Mouse (Mus musculus): ENCODE results near the gene Inmt. TPM values are rescaled to one million over a fixed set of nuclear protein-coding genes. Genes with fewer than 3 reads are reported as not detected.

Inmt gene
- 3.3 TPM for polyA plus RNA-seq (2014; fragmentation: Illumina TruSeq; extraction: RNeasy Lipid Tissue Mini Kit (QIAGEN cat#74804); ENCODE audit: low read depth, low replicate concordance)

DNA sequence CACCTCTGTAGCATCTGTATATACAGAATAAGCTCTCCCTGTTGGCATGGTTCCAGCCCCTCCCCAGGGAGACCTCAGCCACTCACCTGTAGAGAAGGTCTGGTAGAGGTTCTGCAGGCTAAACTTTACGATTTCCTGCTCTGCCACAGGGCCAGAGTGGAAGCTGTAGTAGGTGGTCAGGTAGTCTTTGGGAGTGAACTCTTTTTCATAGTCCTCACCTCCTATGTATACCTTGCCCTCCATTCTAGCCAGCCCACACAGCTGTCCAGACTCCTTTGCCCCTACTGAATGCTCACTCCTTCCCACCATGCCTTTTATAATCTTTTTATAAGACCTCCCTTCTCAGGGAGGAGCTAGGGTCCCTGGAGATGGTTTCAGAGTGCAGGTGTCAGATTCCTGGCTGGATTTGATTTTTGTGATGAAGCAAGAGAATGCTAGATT lies at the start of gene Inmt:
Gene Inmt, minus strand, starts transcription at position 303 of the 441 bp plus-strand sequence.

DNA sequence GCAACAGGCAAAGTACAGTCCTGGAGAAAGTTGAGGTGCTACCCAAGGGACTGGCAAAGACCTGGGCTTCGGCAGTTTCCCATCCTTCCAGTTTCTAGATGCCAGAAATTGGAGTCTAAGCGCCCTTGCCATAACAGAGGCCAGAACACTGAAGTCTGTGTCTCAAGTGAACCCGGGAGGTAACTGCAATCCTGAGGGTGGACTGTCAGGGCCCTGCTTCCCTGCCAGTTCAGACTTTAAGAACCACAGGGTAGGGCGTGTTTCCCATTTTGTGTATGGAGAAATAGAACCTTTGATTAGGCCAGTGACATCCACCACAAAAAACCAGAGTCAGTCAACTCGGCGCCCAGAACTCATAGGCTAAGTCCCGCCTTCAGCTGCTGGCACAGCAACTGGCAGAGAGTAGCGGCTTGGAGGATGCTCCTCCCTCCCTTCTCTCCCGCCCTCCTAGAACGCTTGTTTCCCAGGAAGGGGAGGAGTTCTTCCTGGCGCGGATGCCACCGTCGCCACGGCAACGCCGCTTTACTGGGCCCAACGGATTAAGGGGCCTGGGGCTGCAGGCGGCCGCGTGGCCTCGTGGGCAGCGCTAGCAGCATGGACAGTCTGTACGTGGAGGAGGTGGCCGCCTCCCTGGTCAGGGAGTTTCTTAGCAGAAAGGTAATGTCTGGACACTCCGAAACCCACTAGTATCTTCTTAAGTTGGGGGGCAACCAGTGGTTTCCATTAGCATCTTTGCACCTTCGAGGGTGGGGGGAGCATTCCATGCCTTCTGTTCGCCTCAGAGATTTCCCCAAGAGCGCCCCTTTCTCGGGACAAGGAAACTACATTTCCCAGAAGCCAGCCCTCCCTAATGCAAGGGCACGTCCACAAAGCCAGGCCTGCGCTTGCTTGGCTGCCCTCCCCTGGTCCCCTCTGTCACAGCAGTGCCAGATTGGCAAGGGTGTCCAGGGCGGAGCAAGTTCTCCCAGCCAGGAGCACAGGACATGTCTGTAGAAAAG lies 28.4 kb upstream of the Inmt start, which contains the start of gene Mindy4:
Gene Mindy4, plus strand, starts transcription at position 471 of the 998 bp plus-strand sequence.

DNA sequence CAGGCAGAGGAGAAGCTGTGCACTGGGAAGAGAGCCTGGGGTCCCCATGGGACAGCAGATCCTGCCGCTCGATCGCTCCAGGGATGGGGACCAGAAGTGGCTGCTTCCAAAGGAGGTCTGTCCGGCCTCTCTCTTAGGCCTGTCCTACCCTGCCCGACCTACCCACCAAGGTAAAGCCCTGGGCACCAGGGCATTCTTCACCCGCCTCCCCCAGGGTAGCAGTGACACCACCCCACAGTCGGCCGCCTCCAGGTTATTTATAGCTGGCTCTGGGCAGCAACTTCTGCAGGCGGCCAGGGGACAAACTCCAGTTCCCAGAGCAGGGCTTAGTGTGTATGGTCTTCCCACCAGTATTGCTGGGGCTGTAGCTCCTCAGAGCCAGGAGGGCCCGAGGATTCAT lies 42.0 kb downstream of the Inmt start, which contains the start of gene Crhr2:
Gene Crhr2, minus strand, starts transcription at position 223 of the 400 bp plus-strand sequence.

Other genes with a start within 250 kb of the Inmt start
- 4.8 TPM for gene Nod1, start 202.4 kb downstream of the Inmt start, polyA plus RNA-seq (2014; fragmentation: Illumina TruSeq; extraction: RNeasy Lipid Tissue Mini Kit (QIAGEN cat#74804); ENCODE audit: low read depth, low replicate concordance)
- gene Ggct, start 182.1 kb downstream of the Inmt start, polyA plus RNA-seq (2014; fragmentation: Illumina TruSeq; extraction: RNeasy Lipid Tissue Mini Kit (QIAGEN cat#74804); ENCODE audit: low read depth, low replicate concordance), result 14.5 TPM
- gene Gars, start 137.0 kb downstream of the Inmt start, polyA plus RNA-seq (2014; fragmentation: Illumina TruSeq; extraction: RNeasy Lipid Tissue Mini Kit (QIAGEN cat#74804); ENCODE audit: low read depth, low replicate concordance), result 98.3 TPM
- gene Crhr2, start 42.0 kb downstream of the Inmt start, polyA plus RNA-seq (2014; fragmentation: Illumina TruSeq; extraction: RNeasy Lipid Tissue Mini Kit (QIAGEN cat#74804); ENCODE audit: low read depth, low replicate concordance), result not detected
- gene Mindy4, start 28.3 kb upstream of the Inmt start, polyA plus RNA-seq (2014; fragmentation: Illumina TruSeq; extraction: RNeasy Lipid Tissue Mini Kit (QIAGEN cat#74804); ENCODE audit: low read depth, low replicate concordance), result 2.6 TPM
- 9.0 TPM for gene Aqp1, start 161.4 kb upstream of the Inmt start, polyA plus RNA-seq (2014; fragmentation: Illumina TruSeq; extraction: RNeasy Lipid Tissue Mini Kit (QIAGEN cat#74804); ENCODE audit: low read depth, low replicate concordance)
- gene Ghrhr, start 201.3 kb upstream of the Inmt start, polyA plus RNA-seq (2014; fragmentation: Illumina TruSeq; extraction: RNeasy Lipid Tissue Mini Kit (QIAGEN cat#74804); ENCODE audit: low read depth, low replicate concordance), result not detected